Mouse (Mus musculus) midbrain, postnatal 0 days (tissue): ENCODE measurements around the gene Gm10057. TPM values are rescaled to one million over a fixed set of nuclear protein-coding genes. Genes with fewer than 3 reads are reported as not detected.
"Not testable (repeated sequence)": the region's sequence is repeated elsewhere in the genome, so short reads cannot be mapped to it uniquely, and the experiment has no call there.

Experiments
- ATAC-seq: fragments of 200-750 bp; cut with Nextera tagmentation; 2 replicates; pipeline ENCODE4 v1.8.0; 2017; ENCODE audit warnings: moderate number of reproducible peaks, mild to moderate bottlenecking, moderate TSS enrichment, moderate library complexity; ENCODE audit not compliant: low FRiP score
- DNase-seq: peaks from one replicate; pipeline ENCODE4 v3.0.0-alpha.2; 2015; ENCODE audit warnings: low spot score
- H3K27ac ChIP-seq: fragments of 300-500 bp; sonication (generic); 2 replicates; pipeline ENCODE4 v1.5.1; 2014; ENCODE audit warnings: low read depth, mild to moderate bottlenecking, low read length, mixed read lengths
- H3K27me3 ChIP-seq: fragments of 300-500 bp; sonication (generic); 2 replicates; pipeline ENCODE4 v1.6.1; 2014; ENCODE audit warnings: low read length, control low read depth, mixed read lengths; ENCODE audit not compliant: insufficient read depth
- H3K36me3 ChIP-seq: fragments of 300-500 bp; sonication (generic); 2 replicates; pipeline ENCODE4 v1.6.1; 2014; ENCODE audit warnings: low read length, control low read depth, mixed read lengths; ENCODE audit not compliant: insufficient read depth
- H3K4me1 ChIP-seq: fragments of 300-500 bp; sonication (generic); 2 replicates; pipeline ENCODE4 v1.6.1; 2014; ENCODE audit warnings: mild to moderate bottlenecking, control low read depth, antibody characterized with exemption, low read length, mixed read lengths; ENCODE audit not compliant: insufficient read depth
- H3K4me2 ChIP-seq: fragments of 300-500 bp; sonication (generic); 2 replicates; pipeline ENCODE4 v1.6.1; 2014; ENCODE audit warnings: low read depth, mild to moderate bottlenecking, low read length, mixed read lengths; ENCODE audit not compliant: poor library complexity, severe bottlenecking
- H3K4me3 ChIP-seq: fragments of 300-500 bp; sonication (generic); 2 replicates; pipeline ENCODE4 v1.5.1; 2014; ENCODE audit warnings: low read depth, mild to moderate bottlenecking, low read length, moderate library complexity
- H3K9ac ChIP-seq: fragments of 300-500 bp; sonication (generic); replicated peaks from 2 replicates; pipeline ENCODE4 v1.6.1; 2014; ENCODE audit warnings: mild to moderate bottlenecking, low read length, moderate library complexity, mixed read lengths; ENCODE audit not compliant: poor library complexity, severe bottlenecking
- H3K9me3 ChIP-seq: fragments of 300-500 bp; sonication (generic); 2 replicates; pipeline ENCODE4 v1.6.1; 2016; ENCODE audit warnings: low read length, control low read depth
- polyA plus RNA-seq: library from polyadenylated mRNA; unstranded; fragments of >200 nt; fragmentation: Nextera tagmentation; extraction: Ambion mirVana; gene quantifications from 2 replicates; pipeline ENCODE4 v1.2.1, GENCODE M21; 2015
- total RNA-seq: library from RNA; depleted of rRNA; stranded (reverse); fragments of >200 nt; gene quantifications from 2 replicates; pipeline ENCODE4 v1.2.3, GENCODE M21; 2014; rRNA removed

Gm10057 gene
- total RNA-seq (not detected in 2 replicates), polyA plus RNA-seq (not detected in 2 replicates)

- not testable (repeated sequence) for ATAC-seq, H3K36me3 ChIP-seq, H3K4me2 ChIP-seq, H3K27ac ChIP-seq, H3K4me3 ChIP-seq, DNase-seq, H3K27me3 ChIP-seq, H3K9ac ChIP-seq, H3K9me3 ChIP-seq, H3K4me1 ChIP-seq
Observed at GRCm38 (mm10) chrX:154054939-154055338, at the start of gene Gm10057. TSS of gene Gm10057 (minus strand) at chrX:154055039.

GRCm38 (mm10) chrX:154033727-154034126, 21.1 kb downstream of the Gm10057 start, which contains the start of gene 4921511M17Rik:
TSS of gene 4921511M17Rik (minus strand) at chrX:154033827.
- not testable (repeated sequence) for H3K4me2 ChIP-seq, H3K27me3 ChIP-seq, H3K27ac ChIP-seq, ATAC-seq, H3K4me1 ChIP-seq, H3K9ac ChIP-seq, H3K4me3 ChIP-seq, DNase-seq, H3K36me3 ChIP-seq, H3K9me3 ChIP-seq

DNA sequence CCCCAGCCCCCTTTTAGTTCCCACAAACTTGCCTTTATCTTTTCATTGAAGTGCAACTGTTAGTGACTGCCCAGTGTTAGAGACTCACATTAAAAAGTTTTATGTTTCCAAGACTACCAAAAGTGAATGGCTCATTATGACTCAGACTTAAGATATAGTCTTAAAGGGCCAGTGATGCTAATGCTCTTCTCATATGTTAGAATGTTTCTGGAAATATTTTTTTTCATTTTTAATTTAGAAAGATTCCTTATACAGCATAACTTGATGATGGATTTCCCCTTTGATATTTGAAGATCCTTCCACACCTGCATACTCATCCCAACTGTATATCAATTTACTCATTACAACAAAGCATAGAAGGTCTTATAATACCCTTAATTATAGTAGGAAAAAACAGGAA, 42.3 kb downstream of the Gm10057 start, which contains the start of gene Samt1:
Samt1 (minus strand) TSS at position 101 of the 400 bp plus-strand sequence.
- not testable (repeated sequence) for H3K27ac ChIP-seq, H3K9me3 ChIP-seq, H3K4me3 ChIP-seq, ATAC-seq, H3K9ac ChIP-seq, H3K27me3 ChIP-seq, H3K4me1 ChIP-seq, H3K4me2 ChIP-seq, DNase-seq, H3K36me3 ChIP-seq

Other genes starting within 250 kb of the Gm10057 start
- gene Spin2c, start 222.8 kb downstream of the Gm10057 start, total RNA-seq = 14.3 and 23.4 TPM in 2 replicates
- gene Spin2c, start 222.8 kb downstream of the Gm10057 start, polyA plus RNA-seq = 33.0 and 33.4 TPM in 2 replicates
- not detected in 2 replicates for gene Samt1, start 42.4 kb downstream of the Gm10057 start, total RNA-seq
- not detected in 2 replicates for gene Samt1, start 42.4 kb downstream of the Gm10057 start, polyA plus RNA-seq
- gene 4921511M17Rik, start 21.2 kb downstream of the Gm10057 start, total RNA-seq = not detected in 2 replicates
- gene 4921511M17Rik, start 21.2 kb downstream of the Gm10057 start, polyA plus RNA-seq = not detected in 2 replicates
- not detected in 2 replicates for gene Gm15140, start 65.6 kb upstream of the Gm10057 start, total RNA-seq
- not detected in 2 replicates for gene Gm15140, start 65.6 kb upstream of the Gm10057 start, polyA plus RNA-seq